ENCODE assay signal across 9 mouse cellular contexts in the genomic region with DNA sequence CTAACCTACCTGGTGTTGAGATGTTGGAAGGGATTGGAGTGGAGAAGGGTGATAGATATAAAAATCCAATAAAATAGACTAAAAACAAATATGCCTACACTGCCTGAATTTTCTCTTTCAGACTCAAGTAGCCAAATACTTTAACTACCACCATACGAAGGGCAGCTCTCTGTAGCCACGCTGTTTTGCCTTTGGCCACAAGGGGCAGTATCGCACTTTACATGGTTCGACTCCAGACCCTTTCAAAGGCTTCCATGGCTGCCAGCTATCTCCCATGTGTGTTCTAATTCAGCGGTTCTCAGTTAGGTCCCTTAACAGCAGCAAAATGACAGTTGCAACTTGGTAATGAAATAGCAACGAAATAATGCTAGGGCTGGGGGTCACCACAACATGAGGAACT. TPM values are rescaled to one million over a fixed set of nuclear protein-coding genes. Genes with fewer than 3 reads are reported as not detected.
DNase-seq lines count a peak whose midpoint lies in the region; ATAC-seq and TF ChIP-seq lines count a peak whose summit lies in the region.
"Had no signal": no experiment of that assay in that cellular context is flagged by ENCODE, and none has a peak within 500 bp of the region (broad histone marks: within the 10 kb centered on the region; RNA-seq: fewer than 3 reads in every experiment).

No protein-coding gene starts in this region.

- peaks cover 9% of the 10 kb centered on the region for H3K27me3 ChIP-seq in C2C12 (ENCODE audit: control insufficient read depth, insufficient read depth, insufficient read length)
- H3K27me3 ChIP-seq in embryonic facial prominence, embryonic 10.5 days (replicated peaks; ENCODE audit: low read depth, poor library complexity, severe bottlenecking) = no peaks in the 10 kb centered on the region
- no peaks in the 10 kb centered on the region for H3K27me3 ChIP-seq in kidney, postnatal 0 days (ENCODE audit: insufficient read depth, low read length)
- H3K27me3 ChIP-seq in liver, embryonic 13.5 days = peaks cover 16% of the 10 kb centered on the region; the same call in 1 of the 2 replicates
- H3K27me3 ChIP-seq: embryonic facial prominence, embryonic 12.5 days had no signal

- no peak overlapping the region for H3K9ac ChIP-seq in kidney, postnatal 0 days (ENCODE audit: low read depth, low read length)
- peak overlapping the region; percentile 12; the same call in 1 of the 2 replicates for H3K9ac ChIP-seq in liver, embryonic 13.5 days
- H3K9ac ChIP-seq: embryonic facial prominence, embryonic 12.5 days had no signal

- H3K9me3 ChIP-seq in embryonic facial prominence, embryonic 10.5 days = no peaks in the 10 kb centered on the region
- H3K9me3 ChIP-seq in kidney, postnatal 0 days (replicated peaks; ENCODE audit: low read length) = no peaks in the 10 kb centered on the region
- H3K9me3 ChIP-seq in liver, embryonic 13.5 days (replicated peaks) = no peaks in the 10 kb centered on the region
- H3K9me3 ChIP-seq: embryonic facial prominence, embryonic 12.5 days had no signal

- peak; percentile 48; the same call in 1 of the 2 replicates for ATAC-seq in kidney, postnatal 0 days (replicated peaks; ENCODE audit: low FRiP score, low read depth)
- peak; percentile 70 for ATAC-seq in liver, embryonic 13.5 days (ENCODE audit: low read depth)
- ATAC-seq in neutrophil, adult 5-6 weeks (ENCODE audit: extremely low read depth, insufficient number of reproducible peaks, low FRiP score, poor library complexity, severe bottlenecking) = peak; percentile 83

- H3K27ac ChIP-seq in embryonic facial prominence, embryonic 10.5 days (replicated peaks) = peak overlapping the region; percentile 16; the same call in 1 of the 2 replicates
- H3K27ac ChIP-seq in kidney, postnatal 0 days = no peak overlapping the region
- peak overlapping the region; percentile 11; the same call in 1 of the 2 replicates for H3K27ac ChIP-seq in liver, embryonic 13.5 days
- H3K27ac ChIP-seq: embryonic facial prominence, embryonic 12.5 days had no signal

- 7% methylated on average over 6 of the region's 6 CpGs for WGBS in embryonic facial prominence, embryonic 10.5 days
- 3% methylated on average over 6 of the region's 6 CpGs for WGBS in kidney, postnatal 0 days
- WGBS in liver, embryonic 13.5 days (ENCODE audit: insufficient replicate concordance) = 8% methylated on average over 6 of the region's 6 CpGs

- peaks cover 7% of the 10 kb centered on the region; the same call in 1 of the 2 replicates for H3K4me1 ChIP-seq in embryonic facial prominence, embryonic 10.5 days
- H3K4me1 ChIP-seq in kidney, postnatal 0 days (replicated peaks; ENCODE audit: insufficient read depth, low read length) = 0 out of 2 replicates have a peak, but pooled peaks cover 5% of the 10 kb centered on the region
- peaks cover 48% of the 10 kb centered on the region for H3K4me1 ChIP-seq in liver, embryonic 13.5 days (replicated peaks)
- H3K4me1 ChIP-seq: embryonic facial prominence, embryonic 12.5 days had no signal

- H3K4me2 ChIP-seq in kidney, postnatal 0 days (ENCODE audit: low read length) = no peak overlapping the region
- H3K4me2 ChIP-seq in liver, embryonic 13.5 days = no peak overlapping the region
- H3K4me2 ChIP-seq: embryonic facial prominence, embryonic 12.5 days had no signal

- peak; percentile 71 for TF ChIP-seq CTCF in C2C12 (IDR thresholded peaks at IDR 0.05; ENCODE audit: control insufficient read depth, insufficient read depth, insufficient read length)
- peak; percentile 95 for TF ChIP-seq CTCF in kidney, postnatal 0 days (IDR thresholded peaks at IDR 0.05; ENCODE audit: low read depth)

- no peaks in the 10 kb centered on the region for H3K79me3 ChIP-seq in C2C12 (ENCODE audit: low read depth)

- H3K36me3 ChIP-seq in C2C12 (ENCODE audit: control insufficient read depth, insufficient read depth) = no peaks in the 10 kb centered on the region
- H3K36me3 ChIP-seq in embryonic facial prominence, embryonic 10.5 days (replicated peaks) = no peaks in the 10 kb centered on the region
- H3K36me3 ChIP-seq in kidney, postnatal 0 days (ENCODE audit: insufficient read depth, low read length) = no peaks in the 10 kb centered on the region
- H3K36me3 ChIP-seq in liver, embryonic 13.5 days = no peaks in the 10 kb centered on the region
- H3K36me3 ChIP-seq: embryonic facial prominence, embryonic 12.5 days had no signal

- no peak overlapping the region for H3ac ChIP-seq in C2C12 (ENCODE audit: control insufficient read depth, insufficient read length, low read depth)

- H3K79me2 ChIP-seq in C2C12 (ENCODE audit: control insufficient read depth, insufficient read depth) = no peaks in the 10 kb centered on the region

- no peak overlapping the region for H3K4me3 ChIP-seq in C2C12 (ENCODE audit: insufficient read depth, poor library complexity, severe bottlenecking)
- H3K4me3 ChIP-seq in embryonic facial prominence, embryonic 10.5 days = no peak overlapping the region
- H3K4me3 ChIP-seq in kidney, postnatal 0 days (replicated peaks; ENCODE audit: low read depth, low read length) = no peak overlapping the region
- H3K4me3 ChIP-seq in liver, embryonic 13.5 days (replicated peaks) = no peak overlapping the region
- H3K4me3 ChIP-seq: embryonic facial prominence, embryonic 12.5 days had no signal

- peak; percentile 91 for DNase-seq in adrenal gland, postnatal 14 days
- DNase-seq in embryonic facial prominence, embryonic 10.5 days (ENCODE audit: low spot score) = peak; percentile 77
- DNase-seq in heart, adult 18-20 months = peak; percentile 86 to 94
- peak; percentile 93 for DNase-seq in kidney, postnatal 0 days (ENCODE audit: low spot score)
- peak; percentile 73 for DNase-seq in liver, embryonic 13.5 days
- DNase-seq in testis, postnatal 14 days (ENCODE audit: low spot score) = peak; percentile 77

TF ChIP-seq in C2C12, 6 proteins besides CTCF, POLR2A, EP300 and RAD21:
- TF ChIP-seq USF1 (IDR thresholded peaks at IDR 0.05; ENCODE audit: low read depth) = no peak
- TF ChIP-seq MYOD1 (IDR thresholded peaks at IDR 0.05; ENCODE audit: control insufficient read depth, insufficient read length, low read depth) = no peak
- no peak for TF ChIP-seq MYOG (IDR thresholded peaks at IDR 0.05; ENCODE audit: control insufficient read depth, extremely low read depth, insufficient read length)
- no peak for TF ChIP-seq CEBPB (IDR thresholded peaks at IDR 0.05; ENCODE audit: low read depth)
- no peak for TF ChIP-seq FOSL1 (IDR thresholded peaks at IDR 0.05; ENCODE audit: insufficient read depth, low read length, poor library complexity, severe bottlenecking)

RNA-seq across cellular contexts. Expression of a gene that starts 16.2 kb away (rescaled TPM):
- polyA plus RNA-seq in C2C12 (2012; fragmentation: generic; extraction: Trizol) = 0.53 TPM
- total RNA-seq in adrenal gland, postnatal 14 days (2021) = 13.9 and 15.3 TPM in 2 replicates
- polyA plus RNA-seq in embryonic facial prominence, embryonic 10.5 days (2016; fragmentation: Nextera tagmentation; extraction: Ambion mirVana) = 2.0 and 2.2 TPM in 2 replicates
- total RNA-seq in heart, adult 18-20 months (2021) = 1 to 10 TPM; 6.2 to 9.3 TPM
- 7.8 and 9.4 TPM in 2 replicates for polyA plus RNA-seq in kidney, postnatal 0 days (2015; fragmentation: Nextera tagmentation; extraction: Ambion mirVana)
- polyA plus RNA-seq in liver, embryonic 13.5 days (2015; fragmentation: Nextera tagmentation; extraction: Ambion mirVana) = 2.2 and 2.5 TPM in 2 replicates
- not detected in 2 replicates for total RNA-seq in neutrophil, adult 5-6 weeks (2017)

RNA-seq across cellular contexts. Expression of a gene that starts 25.7 kb away (rescaled TPM):
- 10.2 TPM for polyA plus RNA-seq in C2C12 (2012; fragmentation: generic; extraction: Trizol)
- 36.7 and 58.2 TPM in 2 replicates for total RNA-seq in adrenal gland, postnatal 14 days (2021)
- 32.5 and 40.4 TPM in 2 replicates for polyA plus RNA-seq in embryonic facial prominence, embryonic 10.5 days (2016; fragmentation: Nextera tagmentation; extraction: Ambion mirVana)
- total RNA-seq in heart, adult 18-20 months (2021) = 10 to 100 TPM; 31.1 to 32.0 TPM
- polyA plus RNA-seq in kidney, postnatal 0 days (2015; fragmentation: Nextera tagmentation; extraction: Ambion mirVana) = 37.5 and 39.2 TPM in 2 replicates
- 79.6 and 89.1 TPM in 2 replicates for polyA plus RNA-seq in liver, embryonic 13.5 days (2015; fragmentation: Nextera tagmentation; extraction: Ambion mirVana)
- 605 and 631 TPM in 2 replicates for total RNA-seq in neutrophil, adult 5-6 weeks (2017)

RNA-seq across cellular contexts. Expression of a gene that starts 57.8 kb away (rescaled TPM):
- 0.02 TPM for polyA plus RNA-seq in C2C12 (2012; fragmentation: generic; extraction: Trizol)
- not detected in 2 replicates for total RNA-seq in adrenal gland, postnatal 14 days (2021)
- polyA plus RNA-seq in embryonic facial prominence, embryonic 10.5 days (2016; fragmentation: Nextera tagmentation; extraction: Ambion mirVana) = 0.09 TPM in 1 of 2 replicates, not detected in the other
- total RNA-seq in heart, adult 18-20 months (2021) = not detected
- polyA plus RNA-seq in kidney, postnatal 0 days (2015; fragmentation: Nextera tagmentation; extraction: Ambion mirVana) = 0.41 and 0.58 TPM in 2 replicates
- 0.08 and 0.12 TPM in 2 replicates for polyA plus RNA-seq in liver, embryonic 13.5 days (2015; fragmentation: Nextera tagmentation; extraction: Ambion mirVana)
- total RNA-seq in neutrophil, adult 5-6 weeks (2017) = 0.35 TPM in 1 of 2 replicates, not detected in the other
- polyA plus RNA-seq: embryonic facial prominence, embryonic 12.5 days had no signal
